Mouse (Mus musculus): Measurements from ENCODE around the gene Ddx10.
"Not testable (repeated sequence)": the region's sequence is repeated elsewhere in the genome, so short reads cannot be mapped to it uniquely, and the experiment has no call there.

- not testable (repeated sequence) for TF ChIP-seq POLR2A, CTCF (IDR thresholded peaks at IDR 0.05; ENCODE audit: extremely low read depth, insufficient read depth, low read length)
Observed at GRCm38 (mm10) chr9:53142424-53142823, 105.4 kb downstream of the Ddx10 start.
